Mouse (Mus musculus) c-Kit-negative CD71-positive TER-119-positive erythroid progenitor cells, embryonic 14.5 days (primary cell): Measurements from ENCODE around the gene Strbp.

Source experiments
- DNase-seq: peaks from one replicate; pipeline ENCODE4 v3.0.0-alpha.2; 2013; ENCODE audit warnings: low read depth, low spot score

Gene Strbp

DNA sequence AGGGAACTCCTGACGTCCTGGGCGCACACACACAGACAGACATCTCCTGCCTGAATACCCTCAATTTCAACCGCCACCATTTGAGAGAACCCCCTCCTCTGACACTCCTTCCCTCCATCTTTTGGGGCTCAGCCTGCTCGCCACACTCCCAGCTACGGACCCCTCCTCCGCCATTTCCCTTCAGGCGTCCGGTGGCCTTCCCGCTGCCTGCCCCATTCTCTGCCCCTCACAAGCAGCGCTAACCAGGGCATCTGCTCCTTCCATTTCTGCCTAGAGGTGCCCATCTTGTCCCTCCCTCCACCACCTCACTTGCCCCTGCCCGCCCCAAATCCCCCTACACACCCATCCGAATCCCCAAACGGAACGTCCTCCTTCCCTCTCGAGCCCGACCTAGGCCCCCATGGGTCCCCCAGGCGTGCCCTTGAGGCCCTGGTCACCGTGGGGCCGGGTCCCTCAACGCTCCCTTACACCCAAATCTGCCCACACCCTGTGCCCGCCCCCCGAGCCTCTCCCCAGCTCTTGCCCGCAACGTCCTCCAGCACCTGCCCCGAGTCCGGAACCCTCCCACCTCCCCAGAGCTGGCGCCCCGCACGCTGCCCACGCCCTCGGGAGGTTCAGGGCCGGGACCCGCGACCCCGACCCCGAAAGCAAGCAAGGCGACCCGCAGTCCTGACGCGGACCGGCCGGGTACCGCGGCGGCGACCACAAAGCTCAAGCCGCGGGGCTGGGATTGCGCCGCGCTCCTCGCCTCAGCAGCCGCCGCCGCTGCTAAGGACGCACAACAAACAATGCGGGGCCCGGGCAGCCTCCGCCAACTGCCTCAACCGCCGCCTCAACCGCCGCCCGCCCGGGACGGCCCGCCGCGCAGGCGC is 1.1 kb downstream of the Strbp start:
- no peak for DNase-seq

DNA sequence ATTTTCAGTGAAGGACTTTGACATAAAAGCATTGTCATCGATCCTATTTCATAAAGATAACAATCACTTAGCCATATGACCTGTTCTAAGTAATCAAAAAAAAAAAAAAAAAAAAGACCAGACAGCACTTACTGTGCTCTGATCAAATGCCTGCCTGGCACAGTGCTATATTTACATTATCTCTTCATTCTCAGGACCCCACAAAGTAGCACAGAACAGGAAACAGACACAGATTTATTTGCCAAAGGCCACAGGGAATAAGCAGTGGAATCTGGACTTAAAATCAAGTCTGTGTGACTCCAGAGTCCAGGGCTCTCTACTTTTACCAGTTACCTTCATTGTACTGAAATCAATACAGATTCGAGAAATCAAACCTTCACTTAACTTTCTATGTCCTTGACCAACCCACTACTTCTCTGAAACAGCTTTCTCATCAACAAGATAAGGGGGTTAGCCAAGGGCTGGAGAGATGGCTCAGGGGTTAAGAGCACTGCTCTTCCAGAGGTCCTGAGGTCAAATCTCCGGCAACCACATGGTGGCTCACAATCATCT is 14.5 kb downstream of the Strbp start:
- DNase-seq, result no peak

DNA sequence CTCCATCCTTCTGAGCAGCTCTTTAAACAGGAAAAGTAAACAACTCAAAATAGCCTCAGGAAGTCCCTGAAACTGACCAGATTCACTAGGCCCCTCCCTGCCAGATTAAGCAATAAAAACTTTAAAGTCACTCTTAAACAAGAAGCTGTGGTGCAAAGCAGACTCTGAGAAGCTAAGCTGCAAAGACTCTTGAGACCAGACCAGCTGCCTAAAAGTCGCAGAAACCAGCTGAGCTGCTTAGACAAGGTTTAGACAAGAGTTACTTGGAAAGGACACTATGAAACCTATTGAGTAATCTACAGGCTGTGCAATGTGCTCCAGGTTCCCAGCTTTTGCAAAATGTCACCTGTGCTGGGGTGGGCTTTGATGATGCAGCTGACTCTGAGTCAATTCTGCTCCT is 16.6 kb downstream of the Strbp start:
- no peak for DNase-seq

DNA sequence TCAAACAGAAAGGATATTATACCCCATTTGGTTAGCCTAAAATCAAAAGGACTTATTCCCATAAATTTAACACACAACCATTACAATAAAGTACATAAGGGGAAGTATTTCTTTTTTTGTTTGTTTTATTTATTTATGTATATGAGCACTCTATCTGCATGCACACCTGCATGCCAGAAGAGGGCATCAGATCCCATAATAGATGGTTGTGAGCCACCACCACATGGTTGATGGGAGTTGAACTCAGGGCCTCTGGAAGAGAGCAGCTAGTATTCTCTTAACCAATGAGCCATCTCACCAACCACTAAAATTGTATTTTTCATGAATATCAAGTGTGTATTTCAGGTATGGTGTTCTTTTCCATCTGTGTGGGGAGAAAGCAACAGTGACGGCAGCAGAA is 18.8 kb downstream of the Strbp start:
- DNase-seq, result no peak

DNA sequence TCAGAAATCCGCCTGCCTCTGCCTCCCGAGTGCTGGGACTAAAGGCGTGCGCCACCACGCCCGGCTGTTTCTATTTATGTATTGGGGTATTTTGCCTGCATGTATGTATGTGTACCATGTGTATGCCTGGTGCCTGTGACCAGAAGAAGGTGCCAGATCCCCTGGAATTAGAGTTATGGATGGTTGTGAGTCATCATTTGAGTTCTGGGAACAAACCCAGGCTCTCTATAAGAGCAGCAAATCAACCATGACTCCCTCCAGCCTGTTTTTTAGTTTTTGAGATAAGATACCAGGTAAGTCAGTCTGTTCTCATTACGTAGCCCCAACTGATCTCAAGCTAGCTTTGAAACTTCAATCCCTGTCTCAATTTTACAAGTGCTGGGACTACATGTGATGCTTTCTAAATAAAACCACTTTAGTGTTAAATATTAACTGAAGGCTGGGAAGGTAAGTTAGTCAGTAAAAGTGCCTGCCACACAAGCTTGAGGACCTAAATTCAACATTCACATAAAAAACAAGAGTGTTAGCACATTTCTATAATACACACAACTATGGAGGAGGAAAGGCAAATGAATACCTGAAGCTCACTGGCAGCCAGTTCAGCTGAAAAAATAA is 21.4 kb downstream of the Strbp start:
- DNase-seq, result no peak

DNA sequence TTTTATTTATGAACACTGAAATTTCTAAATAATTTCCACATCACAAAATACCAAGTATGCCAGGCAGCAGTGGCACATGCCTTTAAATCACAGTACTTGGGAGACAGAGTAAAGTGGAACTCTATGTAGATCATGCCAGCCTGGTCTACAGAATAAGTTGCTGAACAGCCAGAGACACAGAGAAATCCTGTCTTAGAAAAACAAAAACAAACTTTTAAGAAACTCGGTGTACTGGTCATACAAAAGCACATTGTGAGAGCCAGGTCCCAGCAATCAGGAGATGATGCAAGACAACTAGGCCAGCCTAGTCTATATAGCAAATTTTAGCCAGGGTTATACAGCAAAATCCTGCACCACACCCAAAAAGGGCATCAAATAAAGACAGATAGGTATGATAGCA is 52.6 kb downstream of the Strbp start:
- no peak for DNase-seq

DNA sequence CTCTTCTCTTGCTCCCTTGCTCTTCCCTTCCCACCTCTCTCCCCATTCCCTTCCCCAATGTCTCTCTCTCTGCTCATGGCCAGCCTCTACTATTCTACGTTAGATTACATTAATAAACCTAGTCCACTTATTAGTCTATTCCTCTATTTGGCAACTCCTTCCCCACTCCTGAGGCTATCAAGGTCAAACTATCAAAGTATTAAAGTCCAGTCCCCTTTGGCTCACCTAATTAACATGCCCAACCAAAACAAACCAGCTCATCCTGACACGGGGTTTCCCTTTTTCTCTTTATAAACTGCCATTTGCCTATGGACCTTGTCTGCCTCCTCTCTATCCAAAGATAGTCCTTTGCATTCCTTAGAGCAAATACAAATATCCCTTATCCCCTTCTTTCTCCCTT is 54.1 kb downstream of the Strbp start:
- DNase-seq, result no peak

DNA sequence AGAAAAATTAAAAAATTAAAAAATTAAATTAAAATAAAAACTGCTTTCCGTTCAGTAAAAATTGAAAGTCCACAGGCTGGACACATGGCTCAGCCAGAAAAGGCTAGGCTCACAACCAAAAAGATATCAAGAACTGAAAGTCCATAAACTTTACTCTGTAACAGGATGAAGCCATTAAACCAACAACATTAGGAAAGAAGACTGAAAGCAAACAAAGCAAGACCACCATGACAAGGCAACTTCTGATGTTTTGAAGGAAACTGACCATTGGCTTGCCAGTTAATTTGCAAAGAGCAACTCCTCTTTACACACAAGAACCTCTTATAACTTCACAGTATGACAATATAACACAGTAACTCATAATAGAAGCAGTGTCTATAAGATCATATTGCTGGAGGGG is 54.7 kb downstream of the Strbp start:
- DNase-seq, result no peak

DNA sequence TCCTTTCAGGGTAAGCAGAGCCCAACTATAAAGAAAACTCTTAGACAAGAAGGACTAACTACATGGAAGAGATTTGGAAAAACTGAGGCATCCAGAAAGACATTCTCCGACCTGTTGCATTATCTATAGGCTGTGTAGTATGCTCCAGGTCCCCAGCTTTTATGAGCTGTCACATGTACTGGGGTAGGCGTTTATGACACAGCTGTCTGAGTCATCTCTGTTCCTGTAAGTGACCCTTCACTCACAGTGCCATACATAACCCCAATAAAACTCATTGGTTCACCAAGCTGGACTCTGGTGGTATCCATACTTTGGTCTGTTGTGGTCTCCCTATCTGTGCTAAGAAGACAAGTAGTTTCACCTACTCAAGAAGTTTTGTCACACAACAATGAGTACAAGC is 80.3 kb downstream of the Strbp start:
- DNase-seq, result no peak

DNA sequence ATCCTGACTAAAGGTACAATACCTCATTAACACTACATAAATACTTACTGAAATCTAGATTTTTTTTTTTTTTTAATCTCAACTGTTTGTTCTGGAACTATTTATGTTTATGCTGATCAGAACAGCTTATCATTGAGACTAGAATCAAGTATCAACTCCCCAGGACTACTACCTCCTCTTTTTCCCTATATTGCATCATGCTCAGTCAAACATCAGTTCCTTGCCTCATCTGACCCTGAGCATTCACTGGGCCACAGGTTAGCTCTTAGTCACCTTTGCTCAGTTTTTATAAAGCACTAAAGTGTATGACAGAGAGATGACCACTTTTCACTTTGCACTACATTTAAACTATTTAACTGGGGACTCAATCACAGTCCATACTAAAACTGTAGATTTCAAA is 115.7 kb downstream of the Strbp start:
- no peak for DNase-seq

DNA sequence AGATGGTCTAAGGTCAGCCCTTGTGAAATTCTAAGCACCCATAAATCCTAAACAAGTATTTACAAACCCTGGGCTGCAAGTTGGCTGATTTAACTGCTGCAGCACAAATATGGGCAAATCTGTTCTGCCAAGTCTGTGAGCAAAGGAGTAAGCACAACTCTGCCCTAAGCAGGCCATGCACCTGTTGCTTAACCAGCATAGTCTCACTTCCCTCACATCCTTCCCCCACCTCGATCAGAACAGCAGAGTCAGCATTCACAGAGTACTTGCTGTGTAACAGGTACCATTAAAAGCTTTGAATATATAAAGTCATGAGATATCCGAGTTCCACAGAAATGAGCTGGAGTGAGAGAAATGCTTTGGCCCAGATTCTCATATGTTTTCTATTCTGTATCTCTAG is 125.5 kb downstream of the Strbp start:
- DNase-seq, result no peak

DNA sequence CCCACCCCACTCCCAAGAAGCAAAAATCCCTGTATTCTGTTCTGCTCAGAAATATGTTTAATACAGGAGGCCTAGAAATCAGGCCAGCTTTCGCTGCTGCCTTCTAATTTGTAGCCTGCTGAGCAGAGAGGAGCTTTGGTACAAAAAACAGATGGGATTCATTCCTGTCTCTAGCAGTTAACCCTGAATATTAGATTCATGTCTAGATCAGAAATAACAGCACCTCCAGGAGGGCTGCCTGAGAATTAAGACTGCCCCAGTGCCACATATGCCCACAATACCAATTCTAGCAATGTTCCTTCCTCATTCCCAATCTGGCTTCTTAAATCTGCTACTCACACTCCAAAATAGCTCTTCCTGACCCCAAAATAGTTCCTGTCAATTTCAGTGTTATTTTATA is 127.0 kb downstream of the Strbp start:
- DNase-seq, result no peak

DNA sequence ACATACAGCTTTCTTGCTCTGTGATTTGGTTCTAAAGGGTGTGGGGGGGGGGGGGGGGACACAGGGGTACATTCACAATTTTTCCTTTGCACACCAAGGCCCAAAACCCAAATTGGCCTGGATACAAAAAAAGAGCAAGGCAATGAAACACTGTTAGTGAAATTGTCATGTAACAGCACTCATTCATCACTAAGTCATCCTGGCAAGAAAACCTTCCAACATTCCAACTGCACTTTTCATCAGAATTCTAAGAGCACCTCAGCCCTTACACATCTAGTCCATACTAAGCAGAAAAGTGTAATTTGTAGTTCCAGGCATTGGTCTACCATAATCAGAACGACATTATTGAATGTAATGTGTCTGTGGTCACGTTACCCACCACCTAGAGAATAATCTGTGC is 131.5 kb downstream of the Strbp start:
- DNase-seq, result no peak

DNA sequence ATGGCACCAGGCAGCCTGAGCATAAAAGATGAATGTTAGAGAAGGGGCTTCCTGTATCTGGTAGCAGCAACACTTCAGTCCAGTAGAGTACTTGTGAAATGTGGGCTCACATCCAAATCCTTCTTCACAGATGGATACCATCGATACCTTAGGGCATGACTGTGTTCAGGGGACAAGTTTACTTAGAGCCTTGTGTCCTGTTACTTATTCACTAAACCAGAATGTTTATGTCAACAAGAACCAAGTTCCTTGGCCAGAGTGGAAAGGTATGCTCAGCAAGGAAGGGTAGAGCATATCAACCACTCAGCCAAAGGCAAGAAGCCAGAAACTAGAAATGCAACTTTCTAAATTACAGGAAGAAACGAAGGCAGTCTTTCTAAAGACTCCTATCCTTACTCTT is 133.0 kb downstream of the Strbp start:
- DNase-seq, result no peak

DNA sequence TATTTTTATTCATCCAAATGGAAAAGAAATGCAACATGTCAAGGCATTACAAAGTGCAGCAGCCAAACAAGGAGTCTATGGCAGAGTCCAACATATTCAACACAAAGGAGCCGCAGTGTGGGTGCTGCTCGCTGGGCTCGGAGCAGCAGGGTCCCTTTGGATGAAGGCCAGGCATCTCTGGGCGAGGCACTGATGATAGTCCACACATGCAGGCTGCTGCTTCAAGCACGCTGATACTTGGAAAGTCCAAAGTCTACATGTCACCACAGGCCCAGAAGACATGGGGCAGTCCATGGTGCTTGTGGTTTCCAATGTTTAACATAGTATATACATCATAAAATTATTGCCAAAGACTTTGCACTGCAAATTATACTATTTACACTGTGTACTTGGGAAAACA is 133.8 kb downstream of the Strbp start:
- DNase-seq, result no peak

DNA sequence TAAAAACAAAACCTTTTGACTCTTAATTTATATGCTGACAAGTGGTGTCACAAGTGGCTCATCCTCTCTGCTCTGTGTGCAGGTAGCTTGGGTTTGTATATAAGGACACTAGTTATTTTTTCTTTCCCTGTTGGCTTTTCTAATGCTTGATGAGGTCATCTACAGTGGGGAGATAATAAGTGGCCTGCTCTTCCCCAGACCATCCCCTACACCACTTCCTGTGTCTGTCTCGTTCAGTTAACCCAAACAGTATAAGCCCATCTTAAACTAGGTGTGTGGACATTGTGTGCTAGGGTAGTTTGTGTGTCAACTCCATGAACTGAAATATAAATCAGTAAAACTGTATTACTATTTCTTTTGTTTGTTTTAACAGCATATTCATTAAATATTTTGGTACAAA is 137.6 kb downstream of the Strbp start:
- no peak for DNase-seq

DNA sequence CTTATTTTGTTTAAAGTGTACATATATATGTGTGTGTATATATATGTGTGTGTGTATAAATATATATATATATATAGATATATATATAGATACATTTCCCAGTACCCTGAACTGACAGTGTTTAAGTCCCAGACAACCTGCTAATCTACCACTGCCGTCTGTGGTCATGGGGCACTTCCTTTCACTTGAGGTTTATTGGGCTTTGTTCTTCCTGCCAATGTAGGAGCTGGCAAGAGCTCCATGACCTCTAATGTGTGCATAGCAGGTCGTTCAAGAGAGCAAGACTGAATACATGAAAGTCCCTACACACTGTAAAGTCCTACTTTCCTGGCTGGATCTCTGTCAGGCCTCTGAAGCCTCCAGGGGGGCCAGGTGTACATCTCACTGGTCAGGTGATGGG is 138.1 kb downstream of the Strbp start:
- no peak for DNase-seq

DNA sequence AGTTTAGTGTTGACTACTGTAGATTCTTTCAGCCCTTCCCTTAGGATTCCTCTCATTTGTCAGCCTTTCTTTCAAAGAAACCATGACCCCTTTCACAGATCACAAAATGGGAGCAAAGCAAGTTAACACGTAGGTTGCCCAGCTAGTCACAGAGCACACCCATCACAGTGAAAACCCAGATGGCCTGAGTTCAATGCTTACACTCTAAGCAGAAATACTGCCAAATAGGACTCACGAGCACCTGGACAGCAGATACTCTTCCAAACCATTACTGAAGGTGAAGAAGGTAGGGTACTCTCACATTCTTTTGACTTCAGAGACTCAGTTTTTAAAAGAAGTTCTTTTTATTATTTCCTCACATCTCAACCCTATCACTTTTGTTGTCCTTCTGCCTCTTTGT is 147.3 kb downstream of the Strbp start:
- no peak for DNase-seq

DNA sequence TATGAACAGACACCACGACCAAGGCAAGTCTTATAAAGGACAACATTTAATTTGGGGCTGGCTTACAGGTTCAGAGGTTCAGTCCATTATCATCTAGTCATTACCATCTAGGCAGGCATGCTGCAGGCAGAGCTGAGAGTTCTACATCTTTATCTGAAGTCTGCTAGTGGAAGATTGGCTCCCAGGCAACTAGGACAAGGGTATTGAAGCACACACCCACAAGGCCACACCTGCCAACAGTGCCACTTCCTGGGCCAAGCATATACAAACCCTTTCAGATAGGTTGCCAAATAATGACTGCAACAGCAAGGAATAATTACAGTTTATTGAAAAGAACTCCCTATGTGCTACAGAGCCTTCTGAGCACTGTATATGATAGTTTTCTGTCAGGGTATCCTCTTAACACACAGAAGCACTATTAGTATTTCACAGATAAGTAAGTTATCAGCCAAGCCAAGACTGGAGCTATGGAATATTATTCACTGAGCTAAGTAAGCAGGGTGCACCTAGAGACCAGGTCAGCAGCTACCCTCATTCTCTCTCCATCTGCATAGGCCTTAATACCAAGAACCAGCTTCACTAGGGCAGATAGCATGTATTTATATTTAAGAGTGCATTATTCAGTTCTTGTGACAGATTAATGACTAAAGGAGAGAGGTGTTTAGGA is 154.2 kb downstream of the Strbp start:
- peak; percentile 67 for DNase-seq

DNA sequence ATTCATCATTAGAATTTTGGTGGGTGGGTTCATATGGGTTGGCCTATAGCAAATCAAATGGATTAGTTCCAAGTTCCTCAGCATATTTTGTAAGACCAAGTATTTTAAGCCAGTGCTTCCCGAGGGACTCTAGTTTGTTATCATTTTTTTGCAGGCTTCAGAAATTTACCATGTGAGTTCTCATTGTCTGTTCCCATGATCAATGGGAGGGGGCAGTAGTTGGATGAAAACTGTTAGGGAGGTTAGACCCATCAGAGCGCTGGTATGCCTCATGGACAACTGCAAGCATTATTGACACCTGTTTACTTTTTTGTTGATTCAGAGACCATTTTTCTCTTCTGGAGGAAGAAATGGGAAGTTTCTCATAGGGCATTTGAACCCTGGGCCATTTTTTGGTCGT is 172.0 kb downstream of the Strbp start:
- DNase-seq, result no peak

DNA sequence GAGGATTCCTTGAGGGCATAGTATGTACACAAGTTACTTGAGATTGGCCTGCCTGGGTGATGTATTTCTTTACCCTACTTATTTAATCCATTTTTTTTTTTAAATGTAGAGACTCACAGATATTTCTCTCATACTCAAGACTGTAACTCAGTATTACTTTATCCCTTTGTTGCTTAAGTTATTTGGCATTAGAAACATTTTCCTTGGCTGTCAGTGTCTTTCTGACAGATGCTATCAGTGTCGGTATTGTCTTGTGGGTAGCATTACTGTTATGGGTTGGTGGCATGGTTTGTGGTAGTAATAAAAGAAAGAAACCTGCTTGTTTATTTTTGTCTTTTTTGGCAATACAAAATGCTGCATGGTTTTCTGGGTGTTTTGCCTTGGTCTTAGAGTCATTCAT is 172.9 kb downstream of the Strbp start:
- DNase-seq, result no peak

DNA sequence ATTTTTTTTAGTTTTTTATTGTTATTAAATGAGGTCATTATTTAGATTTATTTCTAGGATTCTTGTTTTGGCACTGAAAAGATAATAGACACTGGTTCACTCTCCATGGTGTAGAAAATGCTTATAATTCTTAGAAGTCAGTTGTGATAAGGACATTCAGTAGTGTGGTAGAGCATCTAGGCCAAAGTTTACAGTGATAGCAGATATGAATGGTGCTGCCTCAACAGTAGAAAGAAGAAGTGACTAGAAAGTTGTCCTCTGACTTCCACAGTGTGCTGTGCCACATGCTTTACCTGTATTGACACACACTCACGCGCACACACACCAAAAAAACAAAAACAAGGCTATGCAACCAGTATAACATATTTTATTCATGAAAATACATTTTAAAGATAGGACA is 174.3 kb downstream of the Strbp start:
- no peak for DNase-seq

DNA sequence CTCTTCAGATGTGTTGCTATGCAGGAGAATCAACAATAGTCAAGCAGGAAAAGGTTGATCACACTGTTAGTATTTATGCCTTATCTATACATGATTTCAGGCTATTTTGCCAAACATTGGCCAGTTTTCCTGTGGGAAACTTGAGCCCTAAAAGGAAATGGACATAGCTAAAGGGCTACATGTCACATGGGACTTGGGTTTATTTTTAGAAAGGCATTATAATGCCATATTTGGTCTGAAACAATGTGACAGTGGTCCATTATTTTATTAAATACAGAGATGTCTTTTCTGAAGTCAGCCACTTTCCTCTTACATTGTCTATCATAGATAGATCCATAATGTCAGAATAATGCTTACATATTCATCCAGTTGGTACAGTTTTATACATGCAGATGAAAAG is 176.1 kb downstream of the Strbp start:
- no peak for DNase-seq
